Mouse (Mus musculus) intestine, embryonic 16.5 days (tissue): ENCODE data around the gene BC028528. TPM values are rescaled to one million over a fixed set of nuclear protein-coding genes. Genes with fewer than 3 reads are reported as not detected.
"Not testable (repeated sequence)": the region's sequence is repeated elsewhere in the genome, so short reads cannot be mapped to it uniquely, and the experiment has no call there.

Experiments
- ATAC-seq: fragments of 200-750 bp; cut with Nextera tagmentation; 2 replicates; pipeline ENCODE4 v1.8.0; 2017; ENCODE audit warnings: moderate TSS enrichment, moderate library complexity
- H3K27ac ChIP-seq: fragments of 300-500 bp; sonication (generic); 2 replicates; pipeline ENCODE4 v1.5.1; 2014; ENCODE audit warnings: mild to moderate bottlenecking, low read length
- H3K27me3 ChIP-seq: fragments of 300-500 bp; sonication (generic); replicated peaks from 2 replicates; pipeline ENCODE4 v1.6.1; 2014; ENCODE audit warnings: low read length, control low read depth, mixed read lengths; ENCODE audit not compliant: control insufficient read depth, insufficient read depth
- H3K36me3 ChIP-seq: fragments of 300-500 bp; sonication (generic); 2 replicates; pipeline ENCODE4 v1.6.1; 2014; ENCODE audit warnings: low read length, control low read depth; ENCODE audit not compliant: control insufficient read depth, insufficient read depth
- H3K4me1 ChIP-seq: fragments of 300-500 bp; sonication (generic); 2 replicates; pipeline ENCODE4 v1.6.1; 2014; ENCODE audit warnings: low read length, control low read depth, mixed read lengths; ENCODE audit not compliant: control insufficient read depth, insufficient read depth
- H3K4me2 ChIP-seq: fragments of 300-500 bp; sonication (generic); 2 replicates; pipeline ENCODE4 v1.6.1; 2014; ENCODE audit warnings: low read depth, low read length, control low read depth
- H3K4me3 ChIP-seq: fragments of 300-500 bp; sonication (generic); 2 replicates; pipeline ENCODE4 v1.5.1; 2014; ENCODE audit warnings: mild to moderate bottlenecking, low read length
- H3K9ac ChIP-seq: fragments of 300-500 bp; sonication (generic); 2 replicates; pipeline ENCODE4 v1.6.1; 2014; ENCODE audit warnings: low read depth, low read length
- H3K9me3 ChIP-seq: fragments of 300-500 bp; sonication (generic); 2 replicates; pipeline ENCODE4 v1.6.1; 2016; ENCODE audit warnings: low read length, control low read depth; ENCODE audit not compliant: control insufficient read depth
- WGBS: fragments of 180-500 bp; shearing (Covaris S2); extraction: QIAGEN DNeasy Blood & Tissue Kit; methylation state at CpG from one replicate; pipeline ENCODE4 v1.1.7; 2014; 5-methylcytosine and 5-hydroxymethylcytosine counted together
- polyA plus RNA-seq: library from polyadenylated mRNA; unstranded; fragments of >200 nt; fragmentation: Nextera tagmentation; extraction: Ambion mirVana; gene quantifications from 2 replicates; pipeline ENCODE4 v1.2.1, GENCODE M21; 2015

BC028528 gene
- polyA plus RNA-seq, 1 experiment from 2014 or later, result 19.8 TPM

GRCm38 (mm10) chr3:95929581-95930470 lies 38.0 kb upstream of the BC028528 start:
- H3K27ac ChIP-seq, result peak overlapping the region; percentile 88
- peak; percentile 45 for ATAC-seq
- H3K27me3 ChIP-seq, result no peaks in the 10 kb centered on the region
- H3K9ac ChIP-seq, result peak overlapping the region; percentile 85
- peak overlapping the region; percentile 67 for H3K4me2 ChIP-seq
- peak overlapping the region; percentile 86 for H3K4me3 ChIP-seq
- H3K4me1 ChIP-seq, result peaks cover 10% of the 10 kb centered on the region
- peaks cover 5% of the 10 kb centered on the region for H3K36me3 ChIP-seq
- H3K9me3 ChIP-seq, result no peaks in the 10 kb centered on the region
- WGBS, result under 1% methylated on average over 105 of the region's 105 CpGs

- peak; percentile 100 for ATAC-seq
- H3K4me2 ChIP-seq, result peak within 1 kb of the TSS; percentile 82
These were observed 37.1 kb upstream of the BC028528 start, which contains the start of gene Anp32e for GRCm38 (mm10) chr3:95928658-95929503. Gene Anp32e (plus strand): TSS chr3:95929246.

GRCm38 (mm10) chr3:95928261-95928657 lies 36.5 kb upstream of the BC028528 start:
- 51% methylated on average over 6 of the region's 6 CpGs for WGBS
- ATAC-seq, result no peak
- Histone ChIP-seq H3K4me1 (peaks cover 10% of the 10 kb centered on the region), H3K9me3 (no peaks in the 10 kb centered on the region), H3K27ac (peak overlapping the region; percentile 73; the same call in 1 of the 2 replicates), H3K27me3 (no peaks in the 10 kb centered on the region), H3K4me2 (peak overlapping the region; percentile 82), H3K36me3 (no peaks in the 10 kb centered on the region), H3K4me3 (peak overlapping the region; percentile 47), H3K9ac (peak overlapping the region; percentile 71)

More at GRCm38 (mm10) chr3:95928658-95929503, 37.1 kb upstream of the BC028528 start, which contains the start of gene Anp32e:
- under 1% methylated on average over 49 of the region's 49 CpGs for WGBS
- Histone ChIP-seq H3K36me3 (no peaks in the 10 kb centered on the region), H3K4me3 (peak within 1 kb of the TSS; percentile 86), H3K27me3 (no peaks in the 10 kb centered on the region), H3K9ac (peak within 1 kb of the TSS; percentile 85), H3K27ac (peak within 1 kb of the TSS; percentile 88), H3K9me3 (no peaks in the 10 kb centered on the region), H3K4me1 (peaks cover 10% of the 10 kb centered on the region)

GRCm38 (mm10) chr3:95925087-95925486 lies 33.3 kb upstream of the BC028528 start:
- Histone ChIP-seq H3K4me2 (no peak overlapping the region), H3K4me1 (0 out of 2 replicates have a peak, but pooled peaks cover 2% of the 10 kb centered on the region), H3K9ac (no peak overlapping the region), H3K9me3 (no peaks in the 10 kb centered on the region), H3K36me3 (no peaks in the 10 kb centered on the region), H3K27ac (no peak overlapping the region), H3K27me3 (no peaks in the 10 kb centered on the region), H3K4me3 (no peak overlapping the region)
- WGBS, result 85% methylated on average over 5 of the region's 5 CpGs
- ATAC-seq, result no peak

GRCm38 (mm10) chr3:95924185-95924584 lies 32.4 kb upstream of the BC028528 start:
- Histone ChIP-seq H3K4me1 (0 out of 2 replicates have a peak, but pooled peaks cover 2% of the 10 kb centered on the region), H3K9me3 (no peaks in the 10 kb centered on the region), H3K4me2 (no peak overlapping the region), H3K4me3 (no peak overlapping the region), H3K27me3 (no peaks in the 10 kb centered on the region), H3K27ac (no peak overlapping the region), H3K9ac (no peak overlapping the region), H3K36me3 (no peaks in the 10 kb centered on the region)
- WGBS, result 69% methylated on average over 4 of the region's 4 CpGs
- ATAC-seq, result no peak

- not testable (repeated sequence) for H3K27me3 ChIP-seq, H3K4me2 ChIP-seq, H3K4me1 ChIP-seq, H3K9me3 ChIP-seq, H3K4me3 ChIP-seq, ATAC-seq, H3K36me3 ChIP-seq, H3K27ac ChIP-seq, H3K9ac ChIP-seq
- WGBS, result 91% methylated on average over 7 of the region's 7 CpGs
These were observed 31.6 kb upstream of the BC028528 start for GRCm38 (mm10) chr3:95923429-95923828.

GRCm38 (mm10) chr3:95920532-95920931 lies 28.7 kb upstream of the BC028528 start:
- not testable (repeated sequence) for H3K4me1 ChIP-seq, H3K36me3 ChIP-seq, H3K9ac ChIP-seq, H3K27ac ChIP-seq, H3K9me3 ChIP-seq, H3K4me3 ChIP-seq, H3K27me3 ChIP-seq, ATAC-seq, H3K4me2 ChIP-seq
- 55% methylated on average over 2 of the region's 2 CpGs for WGBS

- Histone ChIP-seq H3K27ac (no peak overlapping the region), H3K27me3 (no peaks in the 10 kb centered on the region), H3K9ac (no peak overlapping the region), H3K4me1 (no peaks in the 10 kb centered on the region), H3K4me3 (no peak overlapping the region), H3K4me2 (no peak overlapping the region), H3K36me3 (no peaks in the 10 kb centered on the region), H3K9me3 (no peaks in the 10 kb centered on the region)
- 68% methylated on average over 7 of the region's 7 CpGs for WGBS
- ATAC-seq, result no peak
These were observed 25.0 kb upstream of the BC028528 start for GRCm38 (mm10) chr3:95916760-95917159.

GRCm38 (mm10) chr3:95914706-95915105 lies 22.9 kb upstream of the BC028528 start:
- WGBS, result 85% methylated on average over 4 of the region's 4 CpGs
- Histone ChIP-seq H3K4me1 (no peaks in the 10 kb centered on the region), H3K9ac (no peak overlapping the region), H3K27ac (no peak overlapping the region), H3K4me2 (no peak overlapping the region), H3K9me3 (no peaks in the 10 kb centered on the region), H3K36me3 (no peaks in the 10 kb centered on the region), H3K4me3 (no peak overlapping the region), H3K27me3 (no peaks in the 10 kb centered on the region)
- ATAC-seq, result no peak
